Mouse (Mus musculus) adrenal gland, adult 10 weeks (tissue): ENCODE data around the gene Skint2. TPM values are rescaled to one million over a fixed set of nuclear protein-coding genes. Genes with fewer than 3 reads are reported as not detected.

ENCODE experiments used
- polyA plus RNA-seq: library from polyadenylated mRNA; stranded (reverse); fragments of 350-450 nt; fragmentation: Illumina TruSeq; extraction: RNeasy Lipid Tissue Mini Kit (QIAGEN cat#74804); gene quantifications from one replicate; pipeline ENCODE4 v1.2.3, GENCODE M21; 2014; ENCODE audit warnings: low read depth, low replicate concordance

The Skint2 gene
- polyA plus RNA-seq, result not detected

DNA sequence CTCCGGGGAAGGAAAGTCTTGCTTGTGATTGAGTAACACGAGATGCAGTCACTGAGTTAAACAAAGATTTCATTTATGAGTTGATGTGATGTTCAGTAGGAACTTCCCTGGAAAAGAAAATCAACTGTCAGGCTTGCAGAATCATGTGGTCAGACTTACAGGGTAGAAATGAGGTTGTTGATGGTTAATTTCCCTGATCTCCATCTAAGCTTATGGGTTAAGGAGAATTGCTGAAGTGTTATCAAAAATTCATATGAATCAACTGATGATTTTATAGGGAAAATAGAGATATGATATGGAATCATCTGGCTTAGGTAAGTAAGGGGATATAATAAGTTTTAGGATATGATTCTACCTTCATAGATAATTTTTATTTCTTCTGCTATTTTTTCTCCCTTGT, at the start of gene Skint2:
Gene Skint2 (plus strand): TSS at position 301 of the 400 bp plus-strand sequence.

Other genes starting within 250 kb of the Skint2 start
- not detected for gene Skint9, start 123.2 kb upstream of the Skint2 start, polyA plus RNA-seq
- not detected for gene Skint10, start 217.7 kb downstream of the Skint2 start, polyA plus RNA-seq